Mouse (Mus musculus) left cerebral cortex, adult 11 months (tissue): ENCODE results near the gene Sdha.

ENCODE experiments used
- DNase-seq: peaks from one replicate; pipeline ENCODE4 v3.0.0; 2022; ENCODE audit warnings: low spot score

The Sdha gene

GRCm38 (mm10) chr13:74302050-74303037, 47.7 kb downstream of the Sdha start:
- DNase-seq: no peak

- DNase-seq: no peak
These were observed 48.5 kb downstream of the Sdha start for GRCm38 (mm10) chr13:74301607-74301984.

- peak; percentile 59 for DNase-seq
These were observed 49.0 kb downstream of the Sdha start for GRCm38 (mm10) chr13:74300925-74301606.

- no peak for DNase-seq
These were observed 53.7 kb downstream of the Sdha start for GRCm38 (mm10) chr13:74296376-74296775.

- DNase-seq: no peak
These were observed 57.9 kb downstream of the Sdha start, which contains the start of gene Ahrr for GRCm38 (mm10) chr13:74292167-74292566. Ahrr (minus strand) TSS chr13:74292331.

- DNase-seq: no peak
These were observed 60.4 kb downstream of the Sdha start for GRCm38 (mm10) chr13:74289646-74290045.

- DNase-seq: no peak
These were observed 67.8 kb downstream of the Sdha start for GRCm38 (mm10) chr13:74282299-74282698.

- DNase-seq: no peak
These were observed 74.4 kb downstream of the Sdha start for GRCm38 (mm10) chr13:74275726-74276125.
